8 mouse cellular contexts compared by ENCODE assay signal in genomic region chr5:88566034-88566841, GRCm38 (mm10). TPM values are rescaled to one million over a fixed set of nuclear protein-coding genes. Genes with fewer than 3 reads are reported as not detected.
DNase-seq lines count a peak whose midpoint lies in the region; ATAC-seq and TF ChIP-seq lines count a peak whose summit lies in the region.

No protein-coding gene starts in this region.

- H3K4me1 ChIP-seq in lung, embryonic 14.5 days (ENCODE audit: insufficient read depth), result no peaks in the 10 kb centered on the region
- H3K4me1 ChIP-seq in intestine, embryonic 16.5 days (ENCODE audit: control insufficient read depth, insufficient read depth, low read length), result peaks cover 8% of the 10 kb centered on the region

- peak overlapping the region; percentile 82 for H3K4me3 ChIP-seq in lung, embryonic 14.5 days (ENCODE audit: low read depth, low read length)
- H3K4me3 ChIP-seq in intestine, embryonic 16.5 days (ENCODE audit: low read length), result peak overlapping the region; percentile 77

- peak overlapping the region; percentile 80 for H3K4me2 ChIP-seq in lung, embryonic 14.5 days
- H3K4me2 ChIP-seq in intestine, embryonic 16.5 days (ENCODE audit: low read depth, low read length), result peak overlapping the region; percentile 75

- no peaks in the 10 kb centered on the region for H3K27me3 ChIP-seq in lung, embryonic 14.5 days (ENCODE audit: insufficient read depth, low read length)
- no peaks in the 10 kb centered on the region for H3K27me3 ChIP-seq in intestine, embryonic 16.5 days (replicated peaks; ENCODE audit: control insufficient read depth, insufficient read depth, low read length)

- H3K9me3 ChIP-seq in lung, embryonic 14.5 days (ENCODE audit: low read depth, low read length), result no peaks in the 10 kb centered on the region
- no peaks in the 10 kb centered on the region for H3K9me3 ChIP-seq in intestine, embryonic 16.5 days (ENCODE audit: control insufficient read depth, low read length)

- peak; percentile 69 for DNase-seq in lung, embryonic 14.5 days
- DNase-seq in lung, postnatal 36 days, result no peak
- peak; percentile 56 for DNase-seq in embryo, embryonic 10.5 days (ENCODE audit: low spot score)
- DNase-seq in gastrocnemius, adult 18-20 months (ENCODE audit: low spot score), result no peak
- DNase-seq in thymus, adult 18-20 months, result no peak

- peak overlapping the region; percentile 87 for H3K27ac ChIP-seq in lung, embryonic 14.5 days (ENCODE audit: low read depth)
- peak overlapping the region; percentile 72 for H3K27ac ChIP-seq in intestine, embryonic 16.5 days (ENCODE audit: low read length)

- ATAC-seq in lung, embryonic 14.5 days (ENCODE audit: insufficient read depth), result peak; percentile 47
- peak; percentile 18 for ATAC-seq in intestine, embryonic 16.5 days
- ATAC-seq in monocyte, adult 5-6 weeks (replicated peaks; ENCODE audit: insufficient number of reproducible peaks, low FRiP score, low TSS enrichment, poor library complexity, severe bottlenecking), result peak; percentile 37; the same call in 1 of the 2 replicates
- no peak for ATAC-seq in CD4-positive, CD25-positive, alpha-beta regulatory T cell, adult 4 months

- peak overlapping the region; percentile 76 for H3K9ac ChIP-seq in lung, embryonic 14.5 days
- H3K9ac ChIP-seq in intestine, embryonic 16.5 days (ENCODE audit: low read depth, low read length), result peak overlapping the region; percentile 75

- H3K36me3 ChIP-seq in lung, embryonic 14.5 days (ENCODE audit: insufficient read depth), result peaks cover 8% of the 10 kb centered on the region; the same call in 1 of the 2 replicates
- no peaks in the 10 kb centered on the region for H3K36me3 ChIP-seq in intestine, embryonic 16.5 days (ENCODE audit: control insufficient read depth, insufficient read depth, low read length)

- no peak for TF ChIP-seq CTCF in lung, embryonic 14.5 days (IDR thresholded peaks at IDR 0.05; ENCODE audit: low read depth)

- WGBS in lung, embryonic 14.5 days, result 1% methylated on average over 14 of the region's 14 CpGs
- 6% methylated on average over 14 of the region's 14 CpGs for WGBS in intestine, embryonic 16.5 days

RNA-seq across cellular contexts. Expression of gene Rufy3, which starts 1.4 kb away (rescaled TPM):
- 11.9 and 14.0 TPM in 2 replicates for polyA plus RNA-seq in lung, embryonic 14.5 days (2014; fragmentation: Nextera tagmentation; extraction: Ambion mirVana)
- 14.3 and 14.4 TPM in 2 replicates for polyA plus RNA-seq in intestine, embryonic 16.5 days (2015; fragmentation: Nextera tagmentation; extraction: Ambion mirVana)
- 27.2 to 35.3 TPM (median 32.9 TPM) in 3 replicates for total RNA-seq in monocyte, adult 5-6 weeks (2017)
- 1 to 10 TPM; 6.3 to 7.4 TPM for total RNA-seq in gastrocnemius, adult 18-20 months (2021)
- 1 to 10 TPM; 2.6 to 3.2 TPM for polyA plus RNA-seq in CD4-positive, CD25-positive, alpha-beta regulatory T cell, adult 4 months (2017; shearing (Covaris generic))

RNA-seq across cellular contexts. Expression of gene Utp3, which starts 12.0 kb away (rescaled TPM):
- 66.8 and 67.9 TPM in 2 replicates for polyA plus RNA-seq in lung, embryonic 14.5 days (2014; fragmentation: Nextera tagmentation; extraction: Ambion mirVana)
- polyA plus RNA-seq in intestine, embryonic 16.5 days (2015; fragmentation: Nextera tagmentation; extraction: Ambion mirVana), result 45.7 and 53.3 TPM in 2 replicates
- total RNA-seq in monocyte, adult 5-6 weeks (2017), result 68.4 to 86.2 TPM (median 73.0 TPM) in 3 replicates
- 10 to 100 TPM; 25.5 to 26.2 TPM for total RNA-seq in gastrocnemius, adult 18-20 months (2021)
- 10 to 100 TPM; 86.6 to 93.0 TPM for polyA plus RNA-seq in CD4-positive, CD25-positive, alpha-beta regulatory T cell, adult 4 months (2017; shearing (Covaris generic))

RNA-seq across cellular contexts. Expression of gene Jchain, which starts 38.5 kb away (rescaled TPM):
- 0.22 TPM in 1 of 2 replicates, not detected in the other for polyA plus RNA-seq in lung, embryonic 14.5 days (2014; fragmentation: Nextera tagmentation; extraction: Ambion mirVana)
- 0.10 and 0.22 TPM in 2 replicates for polyA plus RNA-seq in intestine, embryonic 16.5 days (2015; fragmentation: Nextera tagmentation; extraction: Ambion mirVana)
- total RNA-seq in monocyte, adult 5-6 weeks (2017), result 227 to 282 TPM (median 255 TPM) in 3 replicates
- total RNA-seq in gastrocnemius, adult 18-20 months (2021), result under 1 TPM; 0.59 to 0.64 TPM
- 1 to 10 TPM in 1 of 2 experiments, not detected in 1; 5.6 TPM for polyA plus RNA-seq in CD4-positive, CD25-positive, alpha-beta regulatory T cell, adult 4 months (2017; shearing (Covaris generic))

Comparison
In these comparisons a context has a peak if more than half of its experiments do, and no peak if none do; other contexts are left out.
1. DNase-seq: peak in lung, embryonic 14.5 days (single experiment) and embryo, embryonic 10.5 days (single experiment); none in lung, postnatal 36 days (single experiment), gastrocnemius, adult 18-20 months (single experiment) and thymus, adult 18-20 months (0 of 2).